Mouse (Mus musculus): ENCODE results near the gene Mcoln3.

GRCm38 (mm10) chr3:146177748-146178582, 60.7 kb downstream of the Mcoln3 start:
- TF ChIP-seq POLR2A (IDR thresholded peaks at IDR 0.05; ENCODE audit: borderline replicate concordance, extremely low read depth, insufficient read depth, insufficient read length, poor library complexity, severe bottlenecking) = no peak
- TF ChIP-seq CTCF (IDR thresholded peaks at IDR 0.05; ENCODE audit: borderline replicate concordance, extremely low read depth, insufficient read depth, insufficient read length) = peak; percentile 84
